In genomic region chr4:108503023-108503422, GRCm38 (mm10) we compare ENCODE assay signal across 16 mouse cellular contexts.
"Had no signal": no experiment of that assay in that cellular context is flagged by ENCODE, and none has a peak within 500 bp of the region (broad histone marks: within the 10 kb centered on the region; RNA-seq: fewer than 3 reads in every experiment).

No protein-coding gene starts in this region.

- H3K4me3 ChIP-seq: neural tube, embryonic 13.5 days; neural tube, embryonic 15.5 days; stomach, embryonic 15.5 days had no signal

- H3K4me1 ChIP-seq: neural tube, embryonic 13.5 days; neural tube, embryonic 15.5 days; stomach, embryonic 15.5 days had no signal

- H3K27ac ChIP-seq: neural tube, embryonic 13.5 days; neural tube, embryonic 15.5 days; stomach, embryonic 15.5 days; stomach, postnatal 0 days had no signal

- H3K9me3 ChIP-seq: neural tube, embryonic 13.5 days; neural tube, embryonic 15.5 days; stomach, embryonic 15.5 days had no signal

- DNase-seq: retina, postnatal 1 day; right cerebral cortex, adult 18-20 months; right cerebral cortex, postnatal 14 days; right cerebral cortex, postnatal 25 days; right cerebral cortex, postnatal 4 days; spleen, adult 18-20 months; thymus, adult 18-20 months; thymus, adult 2 months; thymus, postnatal 14 days; thymus, postnatal 25 days; thymus, postnatal 36 days; thymus, postnatal 4 days had no signal

- H3K27me3 ChIP-seq: neural tube, embryonic 13.5 days; neural tube, embryonic 15.5 days; stomach, embryonic 15.5 days had no signal

- H3K9ac ChIP-seq: neural tube, embryonic 13.5 days; neural tube, embryonic 15.5 days; stomach, embryonic 15.5 days had no signal
